Mouse (Mus musculus) kidney, adult 2 months (tissue): ENCODE results near the gene Gm2163.
"Not testable (repeated sequence)": the region's sequence is repeated elsewhere in the genome, so short reads cannot be mapped to it uniquely, and the experiment has no call there.

Experiments used
- CTCF ChIP-seq: fragments of 200-500 bp; conservative IDR thresholded peaks from 2 replicates; pipeline ENCODE4 v1.5.1; 2011; ENCODE audit warnings: low read depth, mild to moderate bottlenecking, control low read depth, low read length, moderate library complexity, mixed read lengths; ENCODE audit not compliant: insufficient read depth, insufficient read length
- POLR2A ChIP-seq: fragments of 200-500 bp; IDR thresholded peaks from one replicate; pipeline ENCODE4 v1.6.1; 2011; ENCODE audit warnings: low read depth, low read length, control low read depth

- not testable (repeated sequence) for TF ChIP-seq CTCF, POLR2A
Measured at GRCm38 (mm10) chr4:42466452-42466851, at the start of gene Gm2163.
